In genomic region chr11:104558651-104559403, GRCm38 (mm10) we compare ENCODE assay signal across 25 mouse cellular contexts. TPM values are rescaled to one million over a fixed set of nuclear protein-coding genes. Genes with fewer than 3 reads are reported as not detected.
DNase-seq lines count a peak whose midpoint lies in the region; ATAC-seq and TF ChIP-seq lines count a peak whose summit lies in the region.
"Had no signal": no experiment of that assay in that cellular context is flagged by ENCODE, and none has a peak within 500 bp of the region (broad histone marks: within the 10 kb centered on the region; RNA-seq: fewer than 3 reads in every experiment).

No protein-coding gene starts in this region.

- H3K36me3 ChIP-seq in heart, embryonic 16.5 days (ENCODE audit: control insufficient read depth, insufficient read depth) = no peaks in the 10 kb centered on the region
- no peaks in the 10 kb centered on the region for H3K36me3 ChIP-seq in liver, embryonic 12.5 days
- H3K36me3 ChIP-seq: embryonic facial prominence, embryonic 12.5 days; forebrain, embryonic 12.5 days; hindbrain, embryonic 12.5 days; limb, embryonic 13.5 days; liver, embryonic 13.5 days had no signal

- H3K9ac ChIP-seq in heart, embryonic 16.5 days (ENCODE audit: low read length) = peak overlapping the region; percentile 52
- H3K9ac ChIP-seq in liver, embryonic 12.5 days = no peak overlapping the region
- H3K9ac ChIP-seq: embryonic facial prominence, embryonic 12.5 days; forebrain, embryonic 12.5 days; hindbrain, embryonic 12.5 days; limb, embryonic 13.5 days; liver, embryonic 13.5 days had no signal

- DNase-seq in gastrocnemius, adult 2 months = no peak
- no peak for DNase-seq in gastrocnemius, postnatal 4 days (ENCODE audit: low spot score in 2 of 2)
- no peak for DNase-seq in left cerebral cortex, adult 2 months (ENCODE audit: extremely low spot score in 1 of 2, low spot score in 2 of 2)
- no peak for DNase-seq in left cerebral cortex, postnatal 4 days
- peak; percentile 72 for DNase-seq in brain, adult 2 months (ENCODE audit: low read depth, low spot score)
- no peak for DNase-seq in MN1 (ENCODE audit: low spot score)
- DNase-seq: B cell, adult 2 months; cerebellum, adult 2 months; cerebellum, postnatal 25 days; gastrocnemius, postnatal 10 days; kidney, adult 11 months; kidney, postnatal 4 days; liver, embryonic 13.5 days; lung, adult 2 months; lung, postnatal 14 days; right cerebral cortex, postnatal 25 days; spleen, adult 18-20 months had no signal

- H3K9me3 ChIP-seq in heart, embryonic 16.5 days (replicated peaks; ENCODE audit: control insufficient read depth, low read length) = no peaks in the 10 kb centered on the region
- H3K9me3 ChIP-seq in liver, embryonic 12.5 days (replicated peaks) = no peaks in the 10 kb centered on the region
- H3K9me3 ChIP-seq: embryonic facial prominence, embryonic 12.5 days; forebrain, embryonic 12.5 days; hindbrain, embryonic 12.5 days; limb, embryonic 13.5 days; liver, embryonic 13.5 days had no signal

- WGBS in heart, embryonic 16.5 days = 47% methylated on average over 4 of the region's 4 CpGs
- 74% methylated on average over 4 of the region's 4 CpGs for WGBS in liver, embryonic 12.5 days (ENCODE audit: insufficient replicate concordance)

- H3K4me2 ChIP-seq in heart, embryonic 16.5 days (ENCODE audit: low read depth, low read length) = no peak overlapping the region
- H3K4me2 ChIP-seq in liver, embryonic 12.5 days = no peak overlapping the region
- H3K4me2 ChIP-seq: embryonic facial prominence, embryonic 12.5 days; forebrain, embryonic 12.5 days; hindbrain, embryonic 12.5 days; limb, embryonic 13.5 days; liver, embryonic 13.5 days; midbrain, embryonic 11.5 days had no signal

- ATAC-seq in heart, embryonic 16.5 days (replicated peaks; ENCODE audit: extremely low read depth, insufficient read depth, low FRiP score) = peak; percentile 56
- no peak for ATAC-seq in liver, embryonic 12.5 days
- ATAC-seq: activated CD4-positive, CD25-positive, alpha-beta regulatory T cell, adult 4 months had no signal

- intact Hi-C loops in gastrocnemius, adult 2 months (cut with DNase I) = no loop called here
- intact Hi-C loops in left cerebral cortex, adult 2 months (cut with DNase I) = no loop called here
- intact Hi-C loops in left cerebral cortex, postnatal 4 days (cut with DNase I) = no loop called here

- H3K4me1 ChIP-seq in heart, embryonic 16.5 days (ENCODE audit: control insufficient read depth, insufficient read depth, low read length) = peaks cover 39% of the 10 kb centered on the region
- H3K4me1 ChIP-seq in liver, embryonic 12.5 days = peaks cover 16% of the 10 kb centered on the region
- H3K4me1 ChIP-seq: embryonic facial prominence, embryonic 12.5 days; hindbrain, embryonic 12.5 days; limb, embryonic 13.5 days had no signal

- H3K4me3 ChIP-seq in gastrocnemius, adult 2 months = no peak overlapping the region
- no peak overlapping the region for H3K4me3 ChIP-seq in left cerebral cortex, adult 2 months
- H3K4me3 ChIP-seq in heart, embryonic 16.5 days (ENCODE audit: low read length) = no peak overlapping the region
- H3K4me3 ChIP-seq in liver, embryonic 12.5 days = no peak overlapping the region
- H3K4me3 ChIP-seq: embryonic facial prominence, embryonic 12.5 days; forebrain, embryonic 12.5 days; hindbrain, embryonic 12.5 days; limb, embryonic 13.5 days; liver, embryonic 13.5 days had no signal

- no peak for TF ChIP-seq CTCF in gastrocnemius, adult 2 months (IDR thresholded peaks at IDR 0.05)
- TF ChIP-seq CTCF in left cerebral cortex, adult 2 months (IDR thresholded peaks at IDR 0.05) = no peak

- H3K27ac ChIP-seq in gastrocnemius, adult 2 months = peak overlapping the region; percentile 63; the same call in 1 of the 2 replicates
- H3K27ac ChIP-seq in left cerebral cortex, adult 2 months = peak overlapping the region; percentile 76
- H3K27ac ChIP-seq in heart, embryonic 16.5 days (ENCODE audit: low read length) = peak overlapping the region; percentile 88
- H3K27ac ChIP-seq in liver, embryonic 12.5 days = no peak overlapping the region
- H3K27ac ChIP-seq: embryonic facial prominence, embryonic 12.5 days; forebrain, embryonic 12.5 days; hindbrain, embryonic 12.5 days; limb, embryonic 13.5 days; liver, embryonic 13.5 days had no signal

- no peaks in the 10 kb centered on the region for H3K27me3 ChIP-seq in heart, embryonic 16.5 days (ENCODE audit: control insufficient read depth, insufficient read depth, low read length)
- no peaks in the 10 kb centered on the region; the same call in 1 of the 2 replicates for H3K27me3 ChIP-seq in liver, embryonic 12.5 days (replicated peaks)
- H3K27me3 ChIP-seq: embryonic facial prominence, embryonic 12.5 days; forebrain, embryonic 12.5 days; hindbrain, embryonic 12.5 days; limb, embryonic 13.5 days; liver, embryonic 13.5 days had no signal

RNA-seq across cellular contexts. Expression of gene Myl4, which starts 8.4 kb away (rescaled TPM):
- total RNA-seq in gastrocnemius, adult 2 months (2021) = 1 to 10 TPM; 2.9 to 8.1 TPM
- total RNA-seq in gastrocnemius, postnatal 4 days (2021) = 100 to 1,000 TPM; 339 to 515 TPM
- total RNA-seq in left cerebral cortex, adult 2 months (2021) = 10 to 100 TPM; 21.3 to 24.5 TPM
- total RNA-seq in left cerebral cortex, postnatal 4 days (2021) = 1 to 10 TPM; 3.1 to 3.6 TPM
- 1,596 and 1,841 TPM in 2 replicates for polyA plus RNA-seq in heart, embryonic 16.5 days (2015; fragmentation: Nextera tagmentation; extraction: Ambion mirVana)
- polyA plus RNA-seq in liver, embryonic 12.5 days (2016; fragmentation: Nextera tagmentation; extraction: Ambion mirVana) = 1.5 and 3.5 TPM in 2 replicates

RNA-seq across cellular contexts. Expression of gene Cdc27, which starts 8.4 kb away (rescaled TPM):
- 10 to 100 TPM; 25.9 to 27.5 TPM for total RNA-seq in gastrocnemius, adult 2 months (2021)
- 10 to 100 TPM; 49.1 to 51.1 TPM for total RNA-seq in gastrocnemius, postnatal 4 days (2021)
- total RNA-seq in left cerebral cortex, adult 2 months (2021) = 10 to 100 TPM; 55.9 to 57.7 TPM
- 10 to 100 TPM; 67.8 to 70.3 TPM for total RNA-seq in left cerebral cortex, postnatal 4 days (2021)
- polyA plus RNA-seq in heart, embryonic 16.5 days (2015; fragmentation: Nextera tagmentation; extraction: Ambion mirVana) = 30.3 and 33.9 TPM in 2 replicates
- 32.2 and 33.1 TPM in 2 replicates for polyA plus RNA-seq in liver, embryonic 12.5 days (2016; fragmentation: Nextera tagmentation; extraction: Ambion mirVana)

RNA-seq across cellular contexts. Expression of gene Itgb3, which starts 49.0 kb away (rescaled TPM):
- 1 to 10 TPM in 1 of 2 experiments, under 1 TPM in 1; 0.54 to 1.3 TPM for total RNA-seq in gastrocnemius, adult 2 months (2021)
- 10 to 100 TPM; 16.0 to 16.2 TPM for total RNA-seq in gastrocnemius, postnatal 4 days (2021)
- total RNA-seq in left cerebral cortex, adult 2 months (2021) = 1 to 10 TPM; 2.9 to 3.4 TPM
- 1 to 10 TPM; 4.1 TPM for total RNA-seq in left cerebral cortex, postnatal 4 days (2021)
- polyA plus RNA-seq in heart, embryonic 16.5 days (2015; fragmentation: Nextera tagmentation; extraction: Ambion mirVana) = 3.5 and 4.0 TPM in 2 replicates
- polyA plus RNA-seq in liver, embryonic 12.5 days (2016; fragmentation: Nextera tagmentation; extraction: Ambion mirVana) = 33.1 and 36.4 TPM in 2 replicates

Comparison
In these comparisons a context has a peak if more than half of its experiments do, and no peak if none do; other contexts are left out.
1. RNA of gene Myl4, which starts 8.4 kb away (total RNA-seq): 339 to 515 TPM in gastrocnemius, postnatal 4 days; 21.3 to 24.5 TPM in left cerebral cortex, adult 2 months, 2.9 to 8.1 TPM in gastrocnemius, adult 2 months and 3.1 to 3.6 TPM in left cerebral cortex, postnatal 4 days; every median in the first group is over 10 times any median in the second.